Mouse (Mus musculus) left cerebral cortex, adult 2 months (tissue): ENCODE data around the gene 4931428F04Rik. TPM values are rescaled to one million over a fixed set of nuclear protein-coding genes. Genes with fewer than 3 reads are reported as not detected.

ENCODE experiments used
- DNase-seq, 2 experiments: peaks; one replicate each; pipeline ENCODE4 v3.0.0; 2021 to 2022; ENCODE audit warnings: low spot score in 2 of 2, mixed read lengths in 1 of 2; ENCODE audit errors: extremely low spot score in 1 of 2
- H3K27ac ChIP-seq: fragments of 200-600 bp; 2 replicates; pipeline ENCODE4 v1.8.1; 2022
- H3K4me3 ChIP-seq: fragments of 200-600 bp; 2 replicates; pipeline ENCODE4 v1.8.1; 2022
- CTCF ChIP-seq: fragments of 200-600 bp; IDR thresholded peaks from 2 replicates; pipeline ENCODE4 v1.8.1; 2022; ENCODE audit warnings: antibody characterized with exemption, mild to moderate bottlenecking, moderate library complexity
- intact Hi-C: fragments of 180-260 bp; cut with DNase I; formaldehyde crosslinking; loops from one replicate; pipeline ENCODE4 v1.15.1; 2025
- total RNA-seq, 2 experiments: library from RNA; stranded (reverse); gene quantifications; 2 replicates each; pipeline ENCODE4 v1.2.3; 2021

4931428F04Rik gene
- total RNA-seq, 2 experiments from 2014 or later: 28.0 to 30.0 TPM

- H3K4me3 ChIP-seq: peak within 1 kb of the TSS; percentile 35
- no peak for TF ChIP-seq CTCF
- H3K27ac ChIP-seq: peak within 1 kb of the TSS; percentile 73
- intact Hi-C loops: no loop called here
- DNase-seq: peak; percentile 55 to 61
These were observed 15.8 kb upstream of the 4931428F04Rik start, which contains the start of gene Elmo3 for GRCm38 (mm10) chr8:105305211-105306145. Gene Elmo3, plus strand, starts transcription at chr8:105305601.

GRCm38 (mm10) chr8:105304325-105305210 is 14.9 kb upstream of the 4931428F04Rik start:
- Histone ChIP-seq H3K27ac (peak overlapping the region; percentile 32), H3K4me3 (no peak overlapping the region)
- intact Hi-C loops: no loop called here
- no peak for DNase-seq
- TF ChIP-seq CTCF: no peak

DNA sequence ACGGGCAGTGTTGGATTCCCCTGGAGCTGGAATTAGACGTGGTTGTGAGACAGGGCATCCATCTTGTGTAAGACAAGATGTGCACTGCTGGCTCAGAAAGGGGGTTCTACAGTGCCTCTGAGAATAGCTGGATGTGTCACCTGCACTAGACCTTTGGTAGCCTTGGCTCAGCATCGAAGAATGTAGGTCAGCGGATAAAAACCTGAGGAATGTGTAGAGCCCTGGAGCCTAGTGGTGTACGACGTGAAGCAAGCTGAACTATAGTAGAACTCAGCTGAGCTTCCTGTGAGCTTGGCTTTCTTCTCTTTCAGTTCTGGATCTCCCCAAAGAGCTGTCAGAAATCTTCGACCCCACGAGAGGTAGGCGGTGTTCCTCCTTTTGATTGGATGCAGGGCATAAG is 14.2 kb upstream of the 4931428F04Rik start:
- DNase-seq: no peak
- H3K4me3 ChIP-seq: no peak overlapping the region
- no peak for TF ChIP-seq CTCF
- H3K27ac ChIP-seq: peak overlapping the region; percentile 32
- intact Hi-C loops: no loop called here

GRCm38 (mm10) chr8:105303396-105303795 is 13.7 kb upstream of the 4931428F04Rik start:
- intact Hi-C loops: no loop called here
- DNase-seq: no peak
- no peak for TF ChIP-seq CTCF
- no peak overlapping the region; the same call in 1 of the 2 replicates for H3K27ac ChIP-seq
- H3K4me3 ChIP-seq: no peak overlapping the region

GRCm38 (mm10) chr8:105299962-105300361 is 10.3 kb upstream of the 4931428F04Rik start:
- intact Hi-C loops: no loop called here
- no peak for DNase-seq
- Histone ChIP-seq H3K4me3 (no peak overlapping the region), H3K27ac (no peak overlapping the region)
- no peak for TF ChIP-seq CTCF

DNA sequence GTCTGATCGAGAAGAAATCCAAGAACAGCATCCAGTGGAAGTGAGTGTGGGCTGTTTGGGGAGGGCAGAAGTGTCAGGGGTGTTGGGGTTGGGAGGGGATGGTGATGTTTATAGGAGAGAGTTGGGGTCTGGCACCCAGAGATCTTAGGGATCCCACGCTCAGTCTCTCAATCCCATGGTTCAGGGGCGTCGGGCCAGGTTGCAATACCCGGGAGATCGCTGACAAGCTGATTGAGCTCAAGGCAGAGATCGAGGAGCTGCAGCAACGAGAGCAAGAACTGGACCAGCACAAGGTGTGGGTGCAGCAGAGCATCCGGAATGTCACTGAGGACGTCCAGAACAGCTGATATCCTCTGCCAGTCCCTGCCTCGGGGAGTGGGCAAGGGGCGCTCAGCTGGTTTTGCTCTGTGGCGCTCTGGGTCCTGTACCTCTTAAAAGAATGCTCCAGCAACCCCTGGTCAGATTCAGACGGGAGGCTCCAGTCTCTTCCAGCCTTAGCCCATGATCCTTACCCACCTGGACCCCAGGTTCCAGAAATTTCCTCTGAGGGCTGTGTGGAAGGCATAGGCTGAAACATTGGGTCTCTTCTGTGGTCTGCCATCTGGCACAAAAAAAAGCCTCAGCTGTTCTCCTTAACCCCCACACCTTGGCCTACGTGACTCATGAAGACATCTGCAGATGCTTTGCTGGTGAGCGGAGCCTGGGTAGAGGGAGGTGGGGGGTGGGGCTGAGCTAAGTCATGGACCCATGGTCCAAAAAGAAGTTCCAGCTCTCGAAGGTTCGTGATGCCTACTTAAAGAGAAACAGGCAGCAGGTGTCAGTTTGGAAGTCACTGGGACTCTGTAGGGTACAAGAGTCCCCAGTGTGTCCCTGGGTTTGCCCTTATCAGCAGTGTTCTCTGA is 8.9 kb upstream of the 4931428F04Rik start:
- Histone ChIP-seq H3K27ac (peak overlapping the region; percentile 89), H3K4me3 (peak overlapping the region; percentile 78)
- no peak for DNase-seq
- intact Hi-C loops: no loop called here
- no peak for TF ChIP-seq CTCF

- no peak; the same call in 1 of the 2 replicates for TF ChIP-seq CTCF
- Histone ChIP-seq H3K27ac (peak within 1 kb of the TSS; percentile 89), H3K4me3 (peak within 1 kb of the TSS; percentile 78)
- peak; percentile 92 for DNase-seq
- intact Hi-C loops: no loop called here
These were observed 8.0 kb upstream of the 4931428F04Rik start, which contains the start of gene E2f4 for GRCm38 (mm10) chr8:105297511-105298192. Gene E2f4, plus strand, starts transcription at chr8:105297663.

DNA sequence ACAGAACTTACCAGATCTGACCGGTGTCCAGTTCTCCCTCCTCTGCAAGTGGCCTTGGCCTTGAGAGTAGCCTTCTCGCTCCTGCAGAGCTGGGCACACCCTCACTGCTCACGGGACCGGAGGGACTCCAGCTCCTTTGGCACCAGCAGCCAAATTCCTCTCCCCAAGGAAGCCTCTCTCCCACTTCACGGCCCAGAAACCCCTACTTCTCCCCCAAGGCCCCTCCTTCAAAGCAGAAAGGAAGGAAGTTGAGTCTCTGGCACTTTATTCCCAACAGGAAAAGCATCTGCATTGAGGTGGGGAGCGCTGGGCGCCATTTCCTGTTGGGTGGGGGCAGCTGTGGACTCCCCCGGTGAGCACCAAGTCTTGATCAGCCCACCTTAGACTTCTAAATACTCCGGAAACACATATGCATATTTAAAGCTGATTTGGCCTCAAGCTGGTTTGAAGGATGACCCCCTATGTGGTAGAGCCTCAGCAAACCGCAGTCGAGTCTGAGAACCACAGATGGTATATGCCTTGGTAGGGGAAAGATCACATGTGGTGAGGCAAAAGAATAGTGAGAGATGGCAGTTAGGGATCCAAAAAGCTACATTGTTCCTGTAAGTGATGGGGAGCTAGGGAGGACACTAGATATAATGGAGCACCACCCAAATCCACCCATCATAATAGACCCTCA is 6.4 kb upstream of the 4931428F04Rik start, which contains the start of gene Exoc3l:
Gene Exoc3l (minus strand): TSS at position 207 of the 679 bp plus-strand sequence.
- intact Hi-C loops: no loop called here
- H3K4me3 ChIP-seq: peak within 1 kb of the TSS; percentile 78
- TF ChIP-seq CTCF: no peak

DNA sequence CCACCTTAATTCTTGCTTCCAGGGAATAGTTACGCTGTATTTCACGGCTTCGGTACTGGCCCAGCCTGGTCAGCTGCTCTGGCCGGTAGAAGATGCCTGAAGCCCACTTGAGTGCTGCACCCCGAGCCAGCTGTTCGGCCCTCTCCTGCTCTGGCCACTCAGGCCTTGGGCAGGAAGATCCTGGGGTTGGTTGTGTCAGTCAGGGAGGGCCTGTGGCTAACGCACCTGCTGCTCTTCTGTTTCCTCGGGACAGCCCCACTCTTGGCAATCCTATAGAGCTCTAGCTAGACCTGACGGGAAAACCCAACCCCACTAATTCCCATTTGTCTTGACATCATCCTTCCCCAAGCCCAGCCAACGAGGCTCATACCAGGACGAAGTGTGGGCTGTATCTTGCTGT is 5.6 kb upstream of the 4931428F04Rik start:
- intact Hi-C loops: no loop called here
- no peak overlapping the region for H3K27ac ChIP-seq
- no peak overlapping the region for H3K4me3 ChIP-seq
- no peak for TF ChIP-seq CTCF
- DNase-seq: no peak

More for the DNA sequence above, 6.4 kb upstream of the 4931428F04Rik start, which contains the start of gene Exoc3l:
- no peak within 1 kb of the TSS; the same call in 1 of the 2 replicates for H3K27ac ChIP-seq
- no peak for DNase-seq

- intact Hi-C loops: no loop called here
- no peak overlapping the region for H3K27ac ChIP-seq
- no peak overlapping the region for H3K4me3 ChIP-seq
- no peak for TF ChIP-seq CTCF
- no peak for DNase-seq
These were observed 5.1 kb upstream of the 4931428F04Rik start for GRCm38 (mm10) chr8:105294776-105295175.
